Mouse (Mus musculus) embryonic facial prominence, embryonic 10.5 days (tissue): ENCODE results near the gene Kif6. TPM values are rescaled to one million over a fixed set of nuclear protein-coding genes. Genes with fewer than 3 reads are reported as not detected.
A peak's percentile ranks its signal among the peaks of the same experiment; 100 is the strongest.

Source experiments
- DNase-seq: peaks from one replicate; pipeline ENCODE4 v3.0.0-alpha.2; 2017; ENCODE audit warnings: low spot score
- H3K27ac ChIP-seq: fragments of 300-500 bp; sonication (generic); replicated peaks from 2 replicates; pipeline ENCODE4 v1.5.1; 2016; ENCODE audit warnings: mild to moderate bottlenecking
- H3K27me3 ChIP-seq: fragments of 300-500 bp; sonication (generic); replicated peaks from 2 replicates; pipeline ENCODE4 v1.6.1; 2016; ENCODE audit warnings: low read depth, mild to moderate bottlenecking; ENCODE audit not compliant: poor library complexity, severe bottlenecking
- H3K36me3 ChIP-seq: fragments of 300-500 bp; sonication (generic); replicated peaks from 2 replicates; pipeline ENCODE4 v1.6.1; 2016; ENCODE audit warnings: mild to moderate bottlenecking, moderate library complexity
- H3K4me1 ChIP-seq: fragments of 300-500 bp; sonication (generic); 2 replicates; pipeline ENCODE4 v1.6.1; 2016
- H3K4me3 ChIP-seq: fragments of 300-500 bp; sonication (generic); 2 replicates; pipeline ENCODE4 v1.5.1; 2016; ENCODE audit warnings: mild to moderate bottlenecking, moderate library complexity
- H3K9me3 ChIP-seq: fragments of 300-500 bp; sonication (generic); 2 replicates; pipeline ENCODE4 v1.6.1; 2016; ENCODE audit warnings: mild to moderate bottlenecking
- WGBS: fragments of 180-500 bp; shearing (Covaris S2); methylation state at CpG from one replicate; pipeline ENCODE4 v1.1.7; 2016; 5-methylcytosine and 5-hydroxymethylcytosine counted together
- polyA plus RNA-seq: library from polyadenylated mRNA; unstranded; fragments of >200 nt; fragmentation: Nextera tagmentation; extraction: Ambion mirVana; gene quantifications from 2 replicates; pipeline ENCODE4 v1.2.1, GENCODE M21; 2016

Kif6 gene
- polyA plus RNA-seq, result 2.7 and 3.5 TPM in 2 replicates

DNA sequence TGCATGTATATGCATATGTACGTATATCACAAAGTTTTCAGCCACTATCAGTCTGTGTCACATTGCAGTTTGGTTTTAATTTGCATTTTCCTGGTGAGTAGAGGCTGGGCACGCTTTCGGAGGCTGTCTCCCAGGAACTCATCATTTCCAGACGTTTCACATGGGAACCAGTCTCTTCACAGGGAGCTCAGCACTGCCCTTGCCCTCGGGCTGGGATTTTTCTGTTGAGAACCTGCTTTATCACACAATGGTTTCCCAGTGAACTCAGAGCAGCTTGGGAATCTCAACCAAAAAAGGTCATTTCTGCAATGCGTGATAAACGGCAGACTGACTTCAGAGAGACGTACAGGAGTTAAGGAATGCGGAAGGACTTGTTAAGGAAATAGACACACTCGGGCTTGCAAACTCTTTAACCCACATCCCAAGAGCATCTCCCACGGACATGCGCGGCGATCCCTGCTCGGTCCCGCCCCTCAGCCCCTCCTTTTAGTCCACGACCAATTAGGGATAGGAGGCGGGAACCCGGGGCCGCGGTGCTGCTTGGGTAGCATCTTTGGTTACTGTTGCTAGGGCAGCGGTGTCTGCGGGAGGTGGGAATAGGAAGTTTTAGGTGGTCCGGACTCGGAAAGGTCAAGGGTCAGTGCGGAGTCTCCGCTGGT lies at the start of gene Kif6:
Gene Kif6 (plus strand): TSS at position 560 of the 659 bp plus-strand sequence.
- no peaks in the 10 kb centered on the region for H3K9me3 ChIP-seq
- peaks cover 18% of the 10 kb centered on the region for H3K4me1 ChIP-seq
- peak; percentile 92 for DNase-seq
- no peaks in the 10 kb centered on the region for H3K36me3 ChIP-seq
- peak within 1 kb of the TSS; percentile 78 for H3K4me3 ChIP-seq
- peak within 1 kb of the TSS; percentile 81 for H3K27ac ChIP-seq
- H3K27me3 ChIP-seq, result no peaks in the 10 kb centered on the region
- WGBS, result 2% methylated on average over 27 of the region's 27 CpGs

DNA sequence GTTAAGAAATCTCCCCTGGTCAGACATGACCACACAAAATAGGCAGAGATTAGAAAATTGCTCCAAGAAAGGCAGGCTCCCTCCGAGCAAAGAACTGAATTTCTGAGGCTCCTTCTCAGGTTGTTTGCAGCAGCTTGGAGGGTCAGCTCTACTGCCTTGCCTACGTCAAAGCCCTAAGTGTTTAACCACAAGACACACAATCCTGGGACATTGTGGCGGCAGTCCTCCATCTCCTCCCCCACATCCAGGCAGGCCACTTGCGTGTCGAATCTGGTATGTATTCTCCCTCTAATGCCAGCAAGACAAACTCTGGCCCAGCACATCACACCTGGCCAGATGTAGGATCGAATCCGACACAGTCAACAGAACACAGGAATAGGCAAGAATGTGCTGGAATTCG lies 46.2 kb upstream of the Kif6 start:
- Histone ChIP-seq H3K27ac (no peak overlapping the region), H3K36me3 (no peaks in the 10 kb centered on the region)
- 75% methylated on average over 8 of the region's 8 CpGs for WGBS

DNA sequence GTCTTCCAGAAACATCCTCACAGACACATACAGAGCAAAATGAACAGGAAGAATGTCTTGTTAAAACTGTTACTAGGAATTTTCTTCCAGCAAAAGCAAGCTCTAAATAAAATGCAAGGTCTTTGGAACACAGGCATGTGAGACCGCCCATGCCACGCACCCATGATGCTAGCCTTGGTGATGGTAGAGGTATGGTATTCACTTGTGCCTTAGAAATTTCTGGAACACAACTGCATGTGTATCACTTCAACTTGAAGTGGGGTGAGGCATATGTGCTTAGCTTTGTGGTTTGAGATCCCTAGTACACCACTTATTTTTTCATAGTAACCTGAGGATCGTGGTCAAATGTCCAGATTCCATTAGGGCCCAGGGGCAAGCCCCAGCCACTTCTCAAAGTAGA lies 37.6 kb upstream of the Kif6 start:
- Histone ChIP-seq H3K36me3 (no peaks in the 10 kb centered on the region), H3K4me3 (no peak overlapping the region), H3K27me3 (no peaks in the 10 kb centered on the region), H3K27ac (no peak overlapping the region), H3K4me1 (peaks cover 2% of the 10 kb centered on the region; the same call in 1 of the 2 replicates), H3K9me3 (no peaks in the 10 kb centered on the region)
- WGBS, result 94% methylated on average over 3 of the region's 3 CpGs
- DNase-seq, result no peak

More for the DNA sequence above, 46.2 kb upstream of the Kif6 start:
- no peaks in the 10 kb centered on the region for H3K9me3 ChIP-seq
- H3K4me3 ChIP-seq, result no peak overlapping the region
- peaks cover 16% of the 10 kb centered on the region for H3K4me1 ChIP-seq
- peaks cover 24% of the 10 kb centered on the region for H3K27me3 ChIP-seq
- no peak for DNase-seq

DNA sequence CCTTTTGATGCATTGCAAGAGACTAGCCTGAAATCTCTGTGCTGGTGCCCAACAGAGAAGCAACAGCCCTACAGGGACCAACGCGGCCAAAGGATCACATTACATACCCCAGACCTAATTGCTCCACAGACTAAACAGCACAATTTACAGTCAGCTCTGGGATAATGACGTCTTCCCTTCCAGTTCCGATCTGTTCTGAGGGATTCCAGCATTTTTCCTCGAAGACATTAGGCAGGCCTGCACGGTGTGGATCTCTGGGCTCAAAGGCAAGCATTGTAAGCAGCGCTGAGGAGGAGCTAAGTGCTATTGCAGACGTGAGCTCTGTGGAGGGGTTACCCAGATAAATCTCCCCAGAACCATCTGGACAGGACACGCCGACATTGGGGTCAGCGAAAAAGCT lies 32.5 kb upstream of the Kif6 start:
- H3K4me1 ChIP-seq, result peaks cover 7% of the 10 kb centered on the region; the same call in 1 of the 2 replicates
- no peaks in the 10 kb centered on the region for H3K36me3 ChIP-seq
- 53% methylated on average over 11 of the region's 11 CpGs for WGBS
- H3K4me3 ChIP-seq, result no peak overlapping the region
- no peaks in the 10 kb centered on the region for H3K27me3 ChIP-seq
- no peaks in the 10 kb centered on the region for H3K9me3 ChIP-seq
- no peak overlapping the region for H3K27ac ChIP-seq
- peak; percentile 44 for DNase-seq

DNA sequence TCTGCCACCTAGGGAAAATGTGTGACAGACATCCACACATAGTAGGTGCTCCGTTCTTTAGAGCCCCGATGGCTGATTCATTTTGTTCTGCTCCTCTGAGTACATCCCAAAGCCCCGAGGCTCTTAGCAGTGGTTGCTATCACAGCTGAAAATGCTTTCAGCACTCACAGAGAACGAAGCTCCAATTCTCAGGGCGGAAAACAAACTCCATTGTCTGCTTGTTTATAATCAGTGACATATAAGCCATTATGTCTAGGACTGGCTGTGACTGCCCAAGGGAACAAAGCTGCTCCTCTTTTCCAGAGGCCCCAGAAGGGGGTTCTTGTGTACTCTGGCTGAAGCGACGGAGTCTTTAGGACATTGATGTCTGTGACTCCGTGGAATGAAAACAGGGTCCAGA lies 24.9 kb upstream of the Kif6 start:
- DNase-seq, result no peak
- Histone ChIP-seq H3K36me3 (no peaks in the 10 kb centered on the region), H3K4me3 (no peak overlapping the region), H3K27ac (no peak overlapping the region), H3K4me1 (peaks cover 12% of the 10 kb centered on the region), H3K27me3 (no peaks in the 10 kb centered on the region), H3K9me3 (no peaks in the 10 kb centered on the region)
- WGBS, result 30% methylated on average over 8 of the region's 8 CpGs

DNA sequence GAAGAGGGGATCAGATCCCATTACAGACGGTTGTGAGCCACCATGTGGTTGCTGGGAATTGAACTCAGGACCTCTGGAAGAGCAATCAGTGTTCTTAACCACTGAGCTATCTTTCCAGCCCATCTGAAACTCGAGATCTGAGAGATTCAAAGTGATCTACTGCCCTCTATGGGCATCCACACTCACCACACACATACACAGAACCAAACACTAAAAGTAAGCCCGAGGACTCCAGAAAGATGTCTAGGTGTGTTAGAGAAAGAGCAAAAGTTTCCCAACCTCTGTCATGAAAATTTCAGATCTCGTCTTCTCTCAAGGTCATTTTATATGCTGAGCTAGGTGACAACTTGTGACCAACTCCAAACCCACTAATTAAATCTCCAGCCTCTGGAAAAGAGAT lies 9.5 kb upstream of the Kif6 start:
- H3K27ac ChIP-seq, result no peak overlapping the region
- H3K9me3 ChIP-seq, result no peaks in the 10 kb centered on the region
- WGBS, result 80% methylated on average over 4 of the region's 4 CpGs
- H3K4me1 ChIP-seq, result 0 out of 2 replicates have a peak, but pooled peaks cover 3% of the 10 kb centered on the region
- no peaks in the 10 kb centered on the region for H3K27me3 ChIP-seq
- no peak overlapping the region for H3K4me3 ChIP-seq
- no peak for DNase-seq
- no peaks in the 10 kb centered on the region for H3K36me3 ChIP-seq

DNA sequence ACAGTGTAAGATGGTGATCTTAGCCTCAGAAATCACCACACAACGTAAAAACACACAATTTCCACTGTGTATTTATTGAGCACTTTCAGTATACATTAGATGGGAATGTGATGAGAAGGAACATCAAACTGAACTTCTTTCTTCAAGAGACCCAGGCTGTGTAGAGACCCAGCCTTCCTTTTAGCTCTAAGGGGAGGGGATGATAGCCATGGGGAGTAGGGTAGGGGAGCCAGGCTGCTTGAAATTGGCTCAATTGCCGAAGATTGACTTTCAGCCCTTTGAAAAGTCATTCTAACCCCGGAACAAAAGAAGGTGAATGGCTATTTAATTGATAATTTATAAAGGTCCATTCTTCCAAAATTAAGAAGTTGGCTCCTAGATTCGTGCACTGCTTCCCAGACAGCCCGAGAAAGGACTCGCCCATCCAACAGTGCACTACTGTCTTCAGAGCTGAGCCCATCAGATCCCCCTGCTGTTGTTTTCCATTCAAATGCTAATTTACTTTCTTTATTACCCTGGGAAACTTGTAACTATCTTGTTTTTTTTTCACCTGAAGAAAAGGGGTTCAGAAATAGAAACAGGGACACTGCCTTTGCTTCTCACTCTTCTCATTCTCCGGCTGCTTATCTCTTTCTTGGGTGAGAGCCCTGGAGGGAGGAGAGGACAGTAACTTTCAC lies 7.4 kb upstream of the Kif6 start:
- DNase-seq, result no peak
- Histone ChIP-seq H3K9me3 (no peaks in the 10 kb centered on the region), H3K27ac (no peak overlapping the region), H3K27me3 (no peaks in the 10 kb centered on the region), H3K4me3 (no peak overlapping the region), H3K36me3 (no peaks in the 10 kb centered on the region), H3K4me1 (0 out of 2 replicates have a peak, but pooled peaks cover 4% of the 10 kb centered on the region)
- WGBS, result 47% methylated on average over 7 of the region's 7 CpGs

DNA sequence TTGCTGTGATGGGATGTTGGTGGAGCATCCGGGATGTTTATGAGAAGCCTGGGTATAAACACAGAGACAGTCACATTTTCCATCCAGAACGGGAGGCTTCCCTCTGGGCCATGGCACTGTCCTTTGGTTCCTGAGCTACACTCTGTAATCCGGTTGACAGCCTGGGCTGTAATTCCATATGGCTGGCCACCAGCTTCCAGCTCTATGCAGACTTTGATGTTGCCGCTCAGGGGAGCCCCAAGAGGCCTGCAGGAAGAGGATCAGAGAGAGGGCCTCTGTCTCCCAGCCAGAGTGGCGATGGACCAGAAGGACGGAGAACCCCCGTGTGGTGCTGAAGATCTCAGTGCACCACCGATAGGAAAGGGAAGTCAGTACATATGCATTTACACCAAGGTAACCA lies 4.6 kb upstream of the Kif6 start:
- no peaks in the 10 kb centered on the region for H3K36me3 ChIP-seq
- H3K9me3 ChIP-seq, result no peaks in the 10 kb centered on the region
- no peak for DNase-seq
- no peak overlapping the region for H3K27ac ChIP-seq
- no peak overlapping the region for H3K4me3 ChIP-seq
- H3K4me1 ChIP-seq, result peaks cover 13% of the 10 kb centered on the region
- WGBS, result 57% methylated on average over 8 of the region's 8 CpGs
- H3K27me3 ChIP-seq, result no peaks in the 10 kb centered on the region

DNA sequence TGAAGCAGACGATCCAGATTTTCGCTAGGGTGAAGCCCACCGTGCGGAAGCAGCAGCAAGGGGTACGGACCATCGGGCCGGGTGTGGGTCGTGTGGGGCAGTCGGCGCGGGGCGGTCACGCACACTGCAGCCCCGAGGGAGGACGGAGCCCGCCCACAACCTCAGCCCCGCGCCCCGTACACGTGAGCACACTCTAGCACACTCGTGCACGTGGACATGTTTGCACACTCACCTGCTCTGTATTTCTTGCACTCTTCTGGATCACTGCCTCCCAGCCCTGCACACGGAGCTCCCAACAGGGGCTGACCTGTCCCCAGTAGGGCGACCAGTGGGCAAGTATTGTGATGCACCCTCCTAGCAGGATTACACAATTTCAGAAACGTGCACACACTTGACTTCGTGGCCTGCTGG lies 310 bp downstream of the Kif6 start:
- Histone ChIP-seq H3K4me1 (peaks cover 17% of the 10 kb centered on the region), H3K27ac (peak overlapping the region; percentile 81), H3K4me3 (peak overlapping the region; percentile 78), H3K27me3 (no peaks in the 10 kb centered on the region), H3K36me3 (no peaks in the 10 kb centered on the region), H3K9me3 (no peaks in the 10 kb centered on the region)
- 1% methylated on average over 26 of the region's 26 CpGs for WGBS
- DNase-seq, result no peak

DNA sequence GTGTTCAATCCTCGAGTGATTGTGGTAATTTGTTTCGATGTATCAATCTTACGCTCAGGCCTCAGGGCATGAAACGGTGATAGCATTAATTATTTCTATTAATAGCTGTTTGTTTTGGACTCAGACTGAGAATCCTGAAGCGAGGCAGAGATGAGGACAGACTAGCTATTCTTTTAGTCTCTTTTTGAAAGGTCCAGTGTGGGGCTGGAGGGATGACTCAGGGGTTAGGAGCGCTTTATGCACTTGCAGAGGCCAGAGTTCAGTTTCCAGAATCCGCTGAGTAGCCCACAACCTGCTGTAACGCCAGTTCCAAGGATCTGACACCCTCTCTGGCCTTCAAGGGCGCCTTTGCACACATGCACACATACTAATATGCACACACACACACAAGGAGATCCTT lies 9.6 kb downstream of the Kif6 start:
- WGBS, result 53% methylated on average over 9 of the region's 9 CpGs
- no peaks in the 10 kb centered on the region for H3K36me3 ChIP-seq
- H3K27ac ChIP-seq, result no peak overlapping the region
- H3K27me3 ChIP-seq, result no peaks in the 10 kb centered on the region
- H3K9me3 ChIP-seq, result no peaks in the 10 kb centered on the region
- H3K4me1 ChIP-seq, result no peaks in the 10 kb centered on the region
- H3K4me3 ChIP-seq, result no peak overlapping the region
- DNase-seq, result no peak

DNA sequence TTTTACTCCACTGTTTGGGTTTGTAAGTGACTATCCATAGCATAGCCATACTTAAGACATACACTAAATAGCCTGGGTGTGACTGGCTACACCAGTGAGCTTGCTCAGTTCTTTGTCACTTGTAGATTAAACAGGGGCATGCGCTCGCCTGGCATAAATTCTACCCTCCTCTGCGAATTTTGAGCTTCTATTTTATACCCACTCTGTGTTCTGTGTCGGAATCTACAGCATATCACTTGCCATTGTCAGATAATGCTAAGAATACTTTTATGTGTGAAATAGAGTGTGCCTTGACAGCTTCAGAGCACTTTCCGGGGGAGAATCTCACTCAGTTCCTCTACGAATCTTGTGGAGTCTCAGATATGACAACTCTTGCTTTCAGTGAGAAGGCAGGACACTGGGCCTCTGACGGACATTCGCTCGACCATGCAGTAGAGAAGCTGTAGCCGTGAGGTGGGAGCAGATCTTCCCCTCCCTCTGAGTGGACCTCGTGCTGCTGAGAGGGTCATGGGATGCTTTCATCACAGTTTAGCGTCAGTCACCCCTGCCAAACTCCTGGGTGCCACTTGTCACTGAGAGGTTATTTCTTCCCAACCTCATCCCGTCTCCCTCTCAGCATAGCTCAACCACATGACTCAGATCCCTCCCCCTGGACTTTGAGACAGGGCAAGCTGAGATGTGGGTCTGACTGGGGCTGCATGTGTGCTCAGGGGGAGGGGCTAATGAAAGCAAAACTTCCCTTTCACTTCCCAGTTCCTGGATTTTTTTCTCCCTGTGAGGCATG lies 12.3 kb downstream of the Kif6 start:
- Histone ChIP-seq H3K36me3 (no peaks in the 10 kb centered on the region), H3K4me3 (no peak overlapping the region), H3K27ac (no peak overlapping the region), H3K27me3 (no peaks in the 10 kb centered on the region), H3K4me1 (no peaks in the 10 kb centered on the region), H3K9me3 (no peaks in the 10 kb centered on the region)
- WGBS, result 85% methylated on average over 13 of the region's 13 CpGs
- no peak for DNase-seq

DNA sequence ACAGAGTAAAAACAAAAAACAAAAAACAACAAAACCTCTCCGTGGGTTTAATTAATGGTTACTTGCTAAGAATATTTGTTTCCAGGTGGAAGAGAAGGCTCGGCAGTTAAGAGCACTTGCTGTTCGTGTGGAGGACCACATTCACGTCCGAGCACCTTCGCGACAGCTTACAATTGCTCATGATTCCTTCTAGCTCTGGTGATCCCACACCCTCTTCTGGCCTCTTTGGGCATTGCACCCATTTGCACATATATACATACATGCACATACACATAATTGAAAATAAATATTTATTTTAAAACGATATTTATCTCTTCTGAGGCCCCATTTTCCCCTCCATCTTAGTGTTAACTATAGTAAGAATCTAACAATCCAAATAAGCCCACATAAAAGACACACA lies 13.9 kb downstream of the Kif6 start:
- H3K27ac ChIP-seq, result no peak overlapping the region
- no peak overlapping the region for H3K4me3 ChIP-seq
- no peak for DNase-seq
- WGBS, result 94% methylated on average over 8 of the region's 8 CpGs
- H3K36me3 ChIP-seq, result no peaks in the 10 kb centered on the region
- no peaks in the 10 kb centered on the region for H3K27me3 ChIP-seq
- peaks cover 4% of the 10 kb centered on the region for H3K4me1 ChIP-seq
- no peaks in the 10 kb centered on the region for H3K9me3 ChIP-seq
